Mouse (Mus musculus) brain, embryonic 14.5 days (tissue): ENCODE results near the gene Dchs2.

Experiments used
- CTCF ChIP-seq: fragments of 200-500 bp; IDR thresholded peaks from 2 replicates; pipeline ENCODE4 v1.5.1; 2012; ENCODE audit warnings: inconsistent platforms, mild to moderate bottlenecking, moderate library complexity, borderline replicate concordance; ENCODE audit not compliant: insufficient read depth, insufficient read length; ENCODE audit errors: extremely low read depth
- POLR2A ChIP-seq: fragments of 200-500 bp; IDR thresholded peaks from 2 replicates; pipeline ENCODE4 v1.6.1; 2012; ENCODE audit warnings: mild to moderate bottlenecking, inconsistent platforms, borderline replicate concordance; ENCODE audit not compliant: poor library complexity, insufficient read depth, insufficient read length, severe bottlenecking; ENCODE audit errors: extremely low read depth

- TF ChIP-seq CTCF (no peak), POLR2A (no peak)
Measured at GRCm38 (mm10) chr3:83211939-83212338, 84.2 kb downstream of the Dchs2 start.
